Mouse (Mus musculus): ENCODE measurements around the gene Arid5b. TPM values are rescaled to one million over a fixed set of nuclear protein-coding genes. Genes with fewer than 3 reads are reported as not detected.

The Arid5b gene
- polyA plus RNA-seq, 1 experiment from 2014 or later, result 50.2 TPM

DNA sequence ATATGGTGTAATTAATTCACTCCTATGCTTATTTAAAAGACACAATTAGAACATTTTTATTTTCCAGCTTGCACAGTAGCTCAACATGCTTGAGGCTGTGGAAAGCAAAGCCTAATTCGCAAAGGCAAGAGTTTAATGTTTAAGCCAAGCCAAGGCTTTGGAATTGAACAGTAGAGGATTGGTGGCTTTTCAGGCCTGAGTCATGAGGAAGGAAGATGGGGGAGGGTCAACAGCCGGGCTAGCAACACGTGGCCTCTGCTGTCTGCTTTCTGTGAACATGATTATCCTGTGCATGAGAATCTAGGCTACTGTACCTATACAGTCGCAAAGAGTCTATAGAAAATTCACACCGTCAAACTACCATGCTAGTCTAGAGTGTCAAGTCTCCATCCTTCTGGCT lies 9.9 kb downstream of the Arid5b start:
- H3K27me3 ChIP-seq, result no peaks in the 10 kb centered on the region
- no peak overlapping the region for H3K4me3 ChIP-seq (replicated peaks)
- H3K4me1 ChIP-seq, result 0 out of 2 replicates have a peak, but pooled peaks cover 5% of the 10 kb centered on the region
- ATAC-seq (ENCODE audit: insufficient number of reproducible peaks, low FRiP score, low TSS enrichment, low read depth), result no peak
- H3K9ac ChIP-seq, result no peak overlapping the region
- H3K36me3 ChIP-seq, result peaks cover 34% of the 10 kb centered on the region
- no peak overlapping the region for H3K27ac ChIP-seq (replicated peaks)
- 68% methylated on average over 5 of the region's 5 CpGs for WGBS
- no peaks in the 10 kb centered on the region for H3K9me3 ChIP-seq (replicated peaks)
- no peak overlapping the region for H3K4me2 ChIP-seq (replicated peaks)

DNA sequence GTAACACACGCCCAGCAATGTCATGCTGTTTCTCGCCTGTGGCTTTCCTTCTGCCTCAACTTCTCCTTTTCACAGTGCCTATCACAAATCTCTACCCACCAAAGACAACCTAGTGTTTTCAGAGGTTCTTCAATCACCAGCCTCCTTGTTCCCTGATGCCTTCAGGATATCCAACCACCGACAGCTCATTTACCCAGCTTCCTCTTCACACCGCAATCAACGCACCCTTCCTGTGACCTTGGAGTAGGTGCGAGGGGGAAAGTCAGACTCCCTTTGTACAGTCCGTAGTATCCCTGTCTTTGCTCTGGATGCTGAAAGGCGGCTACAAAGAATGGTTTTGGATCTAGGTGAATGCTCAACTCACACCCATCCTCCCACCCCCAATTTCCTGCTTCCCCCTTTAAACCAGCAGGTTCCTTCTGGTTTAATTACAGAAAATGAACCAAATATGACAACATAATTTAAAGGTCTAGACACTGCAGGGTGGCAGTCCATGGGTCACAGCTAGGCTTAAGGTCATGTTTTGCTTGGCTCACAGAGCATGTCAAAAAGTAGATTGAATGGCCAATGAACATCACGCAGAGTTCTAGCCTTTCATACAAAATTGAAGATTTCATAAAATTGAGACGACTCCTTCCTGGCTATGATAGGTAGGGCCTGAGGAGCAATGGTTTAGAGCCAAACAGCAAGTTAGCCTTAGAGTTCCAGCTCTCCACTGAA lies 14.4 kb downstream of the Arid5b start:
- Histone ChIP-seq H3K27ac (replicated peaks) (no peak overlapping the region), H3K9ac (no peak overlapping the region), H3K4me3 (replicated peaks) (no peak overlapping the region), H3K36me3 (peaks cover 24% of the 10 kb centered on the region; the same call in 1 of the 2 replicates), H3K4me2 (replicated peaks) (no peak overlapping the region), H3K9me3 (replicated peaks) (no peaks in the 10 kb centered on the region), H3K27me3 (no peaks in the 10 kb centered on the region), H3K4me1 (0 out of 2 replicates have a peak, but pooled peaks cover 8% of the 10 kb centered on the region)
- WGBS, result 86% methylated on average over 10 of the region's 10 CpGs
- no peak for ATAC-seq (ENCODE audit: insufficient number of reproducible peaks, low FRiP score, low TSS enrichment, low read depth)

DNA sequence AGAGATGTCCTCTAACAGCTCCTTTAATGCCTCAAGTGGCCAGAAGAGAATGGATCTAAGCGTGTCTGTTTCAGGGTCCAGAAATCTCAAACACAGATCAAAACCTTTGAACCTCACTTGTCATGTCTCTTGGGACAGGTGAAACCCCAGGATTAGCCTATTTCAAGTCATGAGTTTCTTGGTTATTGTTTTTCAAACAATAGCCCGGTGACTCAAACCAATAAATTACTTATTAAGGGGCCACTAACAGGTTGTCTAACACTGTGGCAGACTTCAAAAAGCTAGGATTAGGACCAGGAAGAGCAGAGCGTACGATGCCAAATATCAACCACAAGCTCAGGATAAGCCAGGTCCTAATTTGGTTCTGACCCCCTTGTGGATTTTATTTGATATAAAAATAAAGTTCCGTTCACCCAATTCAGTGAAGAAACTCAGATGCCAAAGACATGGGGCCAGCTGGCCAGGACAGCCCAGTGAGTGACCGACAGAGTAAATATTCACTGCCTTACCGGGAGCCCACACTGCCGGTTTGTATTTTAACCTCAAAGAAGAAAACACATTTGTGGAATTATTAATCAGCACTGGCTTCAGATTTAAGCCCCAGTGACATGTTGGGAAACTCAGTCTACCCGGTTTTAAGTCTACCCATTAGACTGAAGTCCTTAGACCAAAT lies 15.1 kb downstream of the Arid5b start:
- WGBS, result 89% methylated on average over 9 of the region's 9 CpGs
- 0 out of 2 replicates have a peak, but pooled peaks cover 2% of the 10 kb centered on the region for H3K4me1 ChIP-seq
- no peak overlapping the region for H3K9ac ChIP-seq
- peaks cover 24% of the 10 kb centered on the region; the same call in 1 of the 2 replicates for H3K36me3 ChIP-seq
- H3K27ac ChIP-seq (replicated peaks), result no peak overlapping the region
- H3K4me3 ChIP-seq (replicated peaks), result no peak overlapping the region
- ATAC-seq (ENCODE audit: insufficient number of reproducible peaks, low FRiP score, low TSS enrichment, low read depth), result no peak
- no peak overlapping the region for H3K4me2 ChIP-seq (replicated peaks)
- H3K9me3 ChIP-seq (replicated peaks), result no peaks in the 10 kb centered on the region
- H3K27me3 ChIP-seq, result no peaks in the 10 kb centered on the region

DNA sequence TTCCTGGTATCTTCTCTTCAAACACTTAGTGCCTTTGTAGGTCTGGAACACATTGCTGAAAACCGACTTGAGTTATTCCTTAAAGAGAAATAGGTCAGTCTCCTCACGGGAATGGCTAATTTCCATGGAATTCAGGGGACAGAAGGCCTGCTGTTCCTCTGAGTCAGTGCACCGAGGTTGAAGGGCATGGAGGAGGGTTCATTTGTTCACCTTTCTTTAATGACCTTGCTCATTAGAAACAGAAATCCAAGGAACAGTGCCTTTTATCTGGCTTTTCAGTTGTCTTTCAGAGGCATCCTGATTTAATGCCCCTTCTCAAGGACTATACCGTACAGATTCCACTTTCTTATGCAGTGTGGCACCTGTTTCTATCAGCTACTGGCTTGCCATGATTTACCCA lies 18.9 kb downstream of the Arid5b start:
- Histone ChIP-seq H3K4me3 (replicated peaks) (no peak overlapping the region), H3K27ac (replicated peaks) (no peak overlapping the region), H3K36me3 (peaks cover 14% of the 10 kb centered on the region; the same call in 1 of the 2 replicates), H3K9ac (no peak overlapping the region), H3K4me2 (replicated peaks) (no peak overlapping the region), H3K9me3 (replicated peaks) (no peaks in the 10 kb centered on the region), H3K4me1 (0 out of 2 replicates have a peak, but pooled peaks cover 2% of the 10 kb centered on the region), H3K27me3 (no peaks in the 10 kb centered on the region)
- 47% methylated on average over 4 of the region's 4 CpGs for WGBS
- no peak for ATAC-seq (ENCODE audit: insufficient number of reproducible peaks, low FRiP score, low TSS enrichment, low read depth)

GRCm38 (mm10) chr10:68257358-68258056 lies 21.0 kb downstream of the Arid5b start:
- 68% methylated on average over 10 of the region's 10 CpGs for WGBS
- no peak overlapping the region for H3K4me2 ChIP-seq (replicated peaks)
- no peaks in the 10 kb centered on the region for H3K27me3 ChIP-seq
- no peak overlapping the region for H3K4me3 ChIP-seq (replicated peaks)
- no peak overlapping the region for H3K27ac ChIP-seq (replicated peaks)
- 0 out of 2 replicates have a peak, but pooled peaks cover 8% of the 10 kb centered on the region for H3K4me1 ChIP-seq
- peaks cover 8% of the 10 kb centered on the region; the same call in 1 of the 2 replicates for H3K36me3 ChIP-seq
- ATAC-seq (ENCODE audit: insufficient number of reproducible peaks, low FRiP score, low TSS enrichment, low read depth), result no peak
- no peak overlapping the region for H3K9ac ChIP-seq
- no peaks in the 10 kb centered on the region for H3K9me3 ChIP-seq (replicated peaks)

GRCm38 (mm10) chr10:68256134-68256533 lies 22.4 kb downstream of the Arid5b start:
- Histone ChIP-seq H3K9me3 (replicated peaks) (no peaks in the 10 kb centered on the region), H3K4me3 (replicated peaks) (no peak overlapping the region), H3K4me2 (replicated peaks) (no peak overlapping the region), H3K27me3 (no peaks in the 10 kb centered on the region), H3K4me1 (0 out of 2 replicates have a peak, but pooled peaks cover 8% of the 10 kb centered on the region), H3K27ac (replicated peaks) (no peak overlapping the region), H3K36me3 (peaks cover 12% of the 10 kb centered on the region), H3K9ac (no peak overlapping the region)
- WGBS, result 83% methylated on average over 3 of the region's 3 CpGs
- no peak for ATAC-seq (ENCODE audit: insufficient number of reproducible peaks, low FRiP score, low TSS enrichment, low read depth)

DNA sequence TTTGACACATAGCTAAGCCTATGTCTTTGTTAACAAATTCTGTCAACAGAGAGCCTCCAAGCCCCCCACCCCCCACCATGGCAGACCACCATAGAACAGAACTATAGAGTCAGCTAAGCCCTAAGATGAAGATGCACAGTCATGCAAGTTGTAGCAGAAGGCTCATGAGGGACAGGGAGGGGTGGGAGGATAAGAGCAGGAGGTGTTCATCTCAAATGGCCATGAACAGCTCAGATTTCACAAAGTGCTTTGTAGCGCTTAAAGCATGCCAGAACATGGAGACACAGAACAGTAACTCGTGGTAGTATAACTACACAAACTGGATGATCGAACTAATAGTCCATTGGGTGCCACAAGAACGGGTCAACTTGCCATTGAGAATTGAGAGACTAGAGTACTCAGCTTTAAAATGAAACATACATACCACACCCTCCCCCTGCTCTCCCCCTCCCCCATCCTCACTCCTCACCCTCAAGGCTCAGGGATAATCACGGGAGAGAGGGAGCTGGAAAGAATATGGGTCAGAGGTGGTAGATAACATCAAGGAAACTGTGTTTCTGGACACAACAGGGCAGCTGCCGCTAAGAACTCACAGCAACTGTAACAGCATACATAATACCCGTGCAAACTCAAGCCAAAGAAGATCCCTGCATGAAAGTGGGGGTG lies 25.0 kb downstream of the Arid5b start:
- ATAC-seq (ENCODE audit: insufficient number of reproducible peaks, low FRiP score, low TSS enrichment, low read depth), result no peak
- Histone ChIP-seq H3K27ac (replicated peaks) (peak overlapping the region; percentile 18; the same call in 1 of the 2 replicates), H3K4me2 (replicated peaks) (peak overlapping the region; percentile 3; the same call in 1 of the 2 replicates), H3K36me3 (peaks cover 10% of the 10 kb centered on the region), H3K4me1 (peaks cover 15% of the 10 kb centered on the region), H3K9ac (no peak overlapping the region), H3K4me3 (replicated peaks) (no peak overlapping the region), H3K27me3 (no peaks in the 10 kb centered on the region), H3K9me3 (replicated peaks) (no peaks in the 10 kb centered on the region)
- WGBS, result 42% methylated on average over 7 of the region's 7 CpGs

DNA sequence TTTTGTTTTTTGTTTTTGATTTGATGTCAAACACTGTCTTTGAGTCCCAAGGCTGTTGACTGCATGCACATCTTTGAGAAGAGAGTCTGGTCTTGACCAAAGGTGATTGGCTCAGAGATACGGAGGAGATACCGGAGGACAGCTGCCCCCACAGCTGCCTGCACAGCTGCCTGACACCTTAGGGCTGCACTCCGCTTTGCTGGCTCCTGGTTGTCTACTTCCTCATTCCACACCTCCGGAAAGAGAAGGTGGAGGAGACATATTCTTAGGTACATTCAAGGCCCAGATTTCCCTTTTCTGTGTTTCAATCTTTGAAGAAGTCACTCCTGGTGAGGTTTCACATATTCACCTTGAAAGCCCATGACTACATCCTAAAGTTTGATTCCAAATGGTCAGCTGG lies 25.9 kb downstream of the Arid5b start:
- 81% methylated on average over 4 of the region's 4 CpGs for WGBS
- ATAC-seq (ENCODE audit: insufficient number of reproducible peaks, low FRiP score, low TSS enrichment, low read depth), result no peak
- no peak overlapping the region for H3K27ac ChIP-seq (replicated peaks)
- H3K27me3 ChIP-seq, result no peaks in the 10 kb centered on the region
- H3K9ac ChIP-seq, result no peak overlapping the region
- peaks cover 23% of the 10 kb centered on the region for H3K4me1 ChIP-seq
- no peak overlapping the region for H3K4me2 ChIP-seq (replicated peaks)
- H3K36me3 ChIP-seq, result peaks cover 10% of the 10 kb centered on the region
- H3K9me3 ChIP-seq (replicated peaks), result no peaks in the 10 kb centered on the region
- H3K4me3 ChIP-seq (replicated peaks), result no peak overlapping the region

- Histone ChIP-seq H3K36me3 (peaks cover 10% of the 10 kb centered on the region), H3K4me1 (peaks cover 23% of the 10 kb centered on the region), H3K4me3 (replicated peaks) (no peak overlapping the region), H3K27ac (replicated peaks) (peak overlapping the region; percentile 29; the same call in 1 of the 2 replicates), H3K9me3 (replicated peaks) (no peaks in the 10 kb centered on the region), H3K9ac (no peak overlapping the region), H3K27me3 (no peaks in the 10 kb centered on the region), H3K4me2 (replicated peaks) (no peak overlapping the region)
- no peak for ATAC-seq (ENCODE audit: insufficient number of reproducible peaks, low FRiP score, low TSS enrichment, low read depth)
- WGBS, result 45% methylated on average over 6 of the region's 6 CpGs
These were observed 29.2 kb downstream of the Arid5b start for GRCm38 (mm10) chr10:68249355-68249782.

GRCm38 (mm10) chr10:68248281-68249015 lies 30.1 kb downstream of the Arid5b start:
- 42% methylated on average over 9 of the region's 9 CpGs for WGBS
- H3K4me1 ChIP-seq, result peaks cover 18% of the 10 kb centered on the region
- peak overlapping the region; percentile 55 for H3K27ac ChIP-seq (replicated peaks)
- H3K4me3 ChIP-seq (replicated peaks), result no peak overlapping the region
- no peak for ATAC-seq (ENCODE audit: insufficient number of reproducible peaks, low FRiP score, low TSS enrichment, low read depth)
- peaks cover 10% of the 10 kb centered on the region for H3K36me3 ChIP-seq
- no peaks in the 10 kb centered on the region for H3K9me3 ChIP-seq (replicated peaks)
- no peaks in the 10 kb centered on the region for H3K27me3 ChIP-seq
- no peak overlapping the region for H3K4me2 ChIP-seq (replicated peaks)
- no peak overlapping the region for H3K9ac ChIP-seq
